Mouse (Mus musculus): ENCODE measurements around the gene Slc16a6.

The Slc16a6 gene

DNA sequence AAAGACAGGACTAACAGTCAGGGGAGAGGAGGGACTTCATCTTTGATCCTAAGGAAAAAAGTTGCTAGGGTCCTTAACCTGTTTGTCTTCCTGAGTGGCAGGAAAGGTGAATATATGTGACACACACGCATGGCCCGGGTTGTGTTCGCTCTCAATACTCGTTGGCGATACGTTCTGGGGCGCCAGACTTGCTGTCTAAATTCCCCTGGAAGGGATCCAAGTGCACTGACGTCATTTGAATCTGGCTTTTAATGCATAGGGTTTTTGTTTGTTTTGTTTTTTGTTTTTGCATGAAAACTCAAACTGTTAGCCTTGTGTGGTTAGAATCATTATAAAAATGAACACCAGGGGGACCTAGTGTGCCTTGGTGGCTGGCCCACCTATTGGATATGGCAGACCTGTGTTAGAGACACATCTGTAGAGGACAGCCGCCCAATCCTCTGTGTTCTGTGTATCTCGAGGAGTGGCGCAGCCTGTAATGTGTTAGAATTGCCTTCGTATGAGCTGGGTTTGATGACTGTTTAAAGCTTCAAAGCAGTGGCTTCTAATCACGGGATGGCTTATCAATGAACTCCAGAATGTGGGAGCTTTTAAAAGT, 27.9 kb downstream of the Slc16a6 start:
- peak; percentile 45 for DNase-seq (ENCODE audit: low read depth, low spot score)

DNA sequence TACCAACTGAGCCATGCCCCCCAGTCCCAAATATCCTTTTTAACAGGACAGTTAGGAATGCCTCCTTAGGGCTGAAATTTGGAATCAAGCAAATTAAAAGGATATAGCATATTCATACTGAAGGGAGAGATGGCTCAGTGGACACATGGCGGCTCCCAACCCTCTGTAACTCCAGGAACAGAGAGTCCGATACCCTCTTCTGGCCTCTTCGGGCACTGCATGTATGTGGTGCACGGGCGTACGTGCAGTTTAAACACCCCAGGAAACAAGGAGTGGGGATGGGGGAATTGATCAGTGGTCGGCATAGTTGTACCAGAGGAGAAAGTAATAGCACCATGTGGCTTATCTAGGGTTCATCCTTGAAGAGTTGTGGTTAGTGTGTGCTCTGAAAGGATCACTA, 28.8 kb downstream of the Slc16a6 start:
- no peak for DNase-seq (ENCODE audit: low read depth, low spot score)

DNA sequence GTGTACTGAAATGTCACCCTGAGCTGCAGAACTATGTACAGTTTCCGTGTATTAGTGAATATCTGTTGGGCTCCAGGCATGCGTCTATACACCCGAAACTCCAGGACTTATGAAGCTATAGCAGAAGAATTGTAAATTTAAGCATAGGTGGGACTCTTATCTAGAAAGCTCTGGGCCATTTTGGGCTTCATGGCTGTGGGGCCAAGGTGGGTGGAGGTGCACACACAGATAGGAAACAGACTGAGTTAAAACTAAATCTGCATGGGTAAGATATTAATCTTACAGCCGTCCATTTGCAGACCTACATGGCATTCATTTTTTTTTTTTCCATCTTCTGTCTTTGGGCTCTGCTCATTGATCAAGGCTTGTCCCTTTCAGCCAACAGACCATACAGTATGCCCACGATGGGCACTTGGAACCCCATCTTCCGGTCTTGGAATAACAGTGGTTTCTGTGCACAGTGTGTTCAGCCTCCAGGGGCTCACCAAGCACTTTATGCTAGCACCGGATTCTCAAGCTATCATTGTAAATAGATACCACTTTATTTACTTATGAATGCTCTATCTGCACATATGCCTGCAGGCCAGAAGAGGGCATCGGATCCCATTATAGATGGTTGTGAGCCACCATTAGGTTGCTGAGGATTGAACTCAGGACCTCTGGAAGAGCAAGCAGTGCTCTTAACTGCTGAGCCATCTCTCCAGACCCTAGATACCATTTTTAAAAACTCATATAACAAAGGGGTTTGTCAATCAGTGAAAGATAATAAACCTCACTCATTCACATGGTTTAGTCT, 29.7 kb downstream of the Slc16a6 start:
- DNase-seq (ENCODE audit: low read depth, low spot score) = no peak

DNA sequence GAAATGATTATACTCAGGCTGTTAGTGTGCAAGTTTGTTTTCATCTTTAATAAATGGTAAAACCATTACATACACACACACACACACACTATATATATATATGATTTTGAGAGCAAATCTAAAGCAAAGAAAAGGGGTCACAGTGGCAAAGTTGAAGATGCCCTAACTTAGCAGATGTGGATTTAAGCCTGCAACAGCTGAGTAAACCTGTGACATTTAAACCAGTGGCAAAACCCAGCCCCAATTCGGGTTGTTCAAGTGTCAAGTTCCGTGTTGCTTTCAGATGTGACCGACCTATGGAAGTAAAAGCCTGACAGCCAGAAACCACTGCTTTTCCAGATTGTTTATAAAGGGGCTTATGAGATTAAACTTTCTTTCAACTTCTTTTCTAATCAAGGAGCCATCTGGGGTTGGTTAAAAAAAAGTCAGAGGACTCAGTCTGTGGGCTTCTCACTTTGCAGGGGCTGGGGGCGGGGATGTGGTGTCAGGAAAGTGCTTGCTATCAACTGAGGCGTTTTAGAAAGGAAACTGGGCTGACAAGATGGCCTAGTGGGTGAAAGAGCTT, 31.1 kb downstream of the Slc16a6 start:
- DNase-seq (ENCODE audit: low read depth, low spot score) = no peak

DNA sequence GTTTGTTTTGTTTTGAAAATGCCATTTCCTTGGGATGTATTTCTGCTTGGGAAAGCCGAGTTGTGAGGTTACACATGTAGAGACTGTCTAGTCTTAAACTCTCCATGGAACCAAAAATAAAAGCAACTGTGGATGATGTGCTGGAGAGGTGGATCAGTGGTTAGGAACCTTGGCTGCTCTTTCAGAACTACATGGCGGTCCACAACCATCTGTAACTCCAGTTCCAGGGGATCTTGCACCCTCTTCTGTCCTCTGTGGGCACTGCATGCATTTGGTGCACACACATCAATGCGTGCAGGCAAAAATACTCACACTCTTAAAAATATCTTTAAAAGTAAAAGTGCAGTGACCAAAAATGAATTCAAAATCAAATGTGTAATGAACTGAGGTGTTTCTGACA, 32.3 kb downstream of the Slc16a6 start:
- no peak for DNase-seq (ENCODE audit: low read depth, low spot score)

DNA sequence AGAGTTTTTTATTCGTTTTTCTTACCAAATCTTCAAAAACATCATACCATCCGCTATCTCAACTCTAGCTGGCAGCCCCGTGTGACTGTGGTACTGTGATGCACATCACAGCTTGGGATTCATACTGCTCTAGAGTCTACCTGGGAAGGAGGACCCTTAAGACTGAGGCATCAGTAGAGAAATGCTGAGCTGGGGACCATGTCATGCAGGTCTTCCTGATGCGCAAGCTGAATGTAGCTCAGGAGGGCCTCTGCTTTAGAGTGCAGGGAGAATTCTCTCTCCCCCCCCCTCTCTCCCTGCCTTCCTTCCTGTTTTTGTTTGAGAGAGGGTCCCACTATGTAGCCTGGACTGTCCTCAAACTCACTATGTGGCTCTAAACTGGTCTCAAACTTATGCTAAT, 32.8 kb downstream of the Slc16a6 start:
- no peak for DNase-seq (ENCODE audit: low read depth, low spot score)

DNA sequence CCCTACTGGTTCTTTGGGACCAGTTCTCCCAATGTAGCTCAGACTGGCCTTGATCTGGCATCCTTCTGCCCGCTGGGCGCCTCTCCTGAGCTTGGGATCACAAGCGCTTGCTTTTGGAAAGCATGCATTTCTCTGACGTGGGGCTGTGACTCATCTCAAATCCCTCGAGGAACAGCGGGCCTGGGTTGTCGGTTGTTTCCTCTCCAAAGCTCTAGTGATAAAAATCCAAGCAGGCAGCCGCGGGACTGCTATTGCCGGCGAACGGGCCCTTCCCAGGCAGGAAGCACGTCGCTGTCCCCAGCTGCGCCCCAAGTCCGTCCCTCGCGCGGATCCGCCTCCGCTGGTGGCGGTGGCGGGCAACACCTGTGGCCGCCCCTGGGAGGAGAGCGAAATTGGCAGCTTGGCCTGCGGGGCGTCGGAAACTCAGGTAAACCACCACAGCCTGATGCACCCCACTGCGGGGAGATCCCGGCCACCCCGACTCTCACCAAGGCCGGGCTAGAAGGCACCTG, 33.5 kb downstream of the Slc16a6 start:
- DNase-seq (ENCODE audit: low read depth, low spot score) = no peak

DNA sequence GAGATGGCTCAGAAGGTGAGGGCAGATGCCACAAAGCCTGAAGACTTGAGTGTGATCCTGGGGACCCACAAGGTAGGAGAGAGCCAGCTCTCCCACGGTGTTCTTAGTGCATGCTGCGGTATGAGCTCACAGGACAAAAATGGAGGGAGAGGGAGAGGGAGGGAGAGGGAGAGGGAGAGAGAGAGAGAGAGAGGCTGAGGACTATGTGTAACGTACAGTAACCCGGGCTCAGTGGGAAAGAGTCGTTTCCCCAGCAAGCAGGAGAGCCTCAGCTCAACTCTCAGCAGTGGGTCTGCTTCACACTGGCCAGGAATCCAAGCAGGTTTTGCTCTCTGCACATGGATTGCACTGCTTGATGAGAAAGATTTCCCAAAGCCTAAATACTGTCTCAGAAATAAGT, 34.2 kb downstream of the Slc16a6 start:
- no peak for DNase-seq (ENCODE audit: low read depth, low spot score)

DNA sequence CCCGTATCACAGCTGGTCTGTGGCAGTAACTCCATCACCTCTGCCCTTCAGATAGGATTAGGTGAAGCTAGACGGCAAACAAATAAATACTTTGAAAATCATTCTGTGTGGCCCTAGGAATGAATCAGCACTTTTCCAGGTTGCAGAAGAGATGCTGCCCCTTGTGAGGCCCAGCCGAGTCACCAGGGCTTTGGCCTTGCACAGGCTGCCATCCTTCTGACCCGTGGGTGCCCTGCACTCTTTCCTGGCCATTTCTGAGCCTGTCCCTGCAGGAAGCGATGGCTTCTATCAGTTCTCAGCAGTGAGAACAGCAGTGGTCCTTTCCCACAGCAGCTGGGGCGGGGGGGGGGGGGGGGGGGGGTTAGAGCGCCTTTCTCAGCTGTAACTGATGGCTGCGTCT, 36.5 kb downstream of the Slc16a6 start:
- no peak for DNase-seq (ENCODE audit: low read depth, low spot score)

DNA sequence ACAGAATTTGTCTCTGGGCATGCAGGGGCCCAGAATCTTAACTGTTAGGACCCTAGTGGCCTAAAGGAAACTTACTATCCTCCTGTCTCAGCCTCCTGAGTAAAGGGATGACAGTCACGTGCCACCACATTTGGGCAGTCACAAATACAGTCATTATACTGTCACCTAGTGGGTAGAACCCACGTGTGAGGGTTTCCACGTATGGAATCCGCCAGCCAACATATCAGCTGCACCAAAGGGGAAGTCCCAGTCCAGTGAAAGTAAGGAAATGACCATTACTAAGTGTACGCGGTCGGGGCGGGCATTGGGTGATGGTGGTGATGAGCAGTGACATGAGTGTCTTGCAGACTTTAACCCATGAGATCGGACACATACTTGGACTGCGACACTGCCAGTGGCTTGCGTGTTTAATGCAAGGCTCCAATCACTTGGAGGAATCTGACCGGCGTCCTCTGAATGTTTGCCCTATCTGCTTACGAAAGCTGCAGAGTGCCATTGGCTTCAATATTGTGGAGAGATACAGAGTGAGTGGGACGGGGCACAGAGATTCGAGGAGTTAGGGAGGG, 39.1 kb downstream of the Slc16a6 start:
- no peak for DNase-seq (ENCODE audit: low read depth, low spot score)

DNA sequence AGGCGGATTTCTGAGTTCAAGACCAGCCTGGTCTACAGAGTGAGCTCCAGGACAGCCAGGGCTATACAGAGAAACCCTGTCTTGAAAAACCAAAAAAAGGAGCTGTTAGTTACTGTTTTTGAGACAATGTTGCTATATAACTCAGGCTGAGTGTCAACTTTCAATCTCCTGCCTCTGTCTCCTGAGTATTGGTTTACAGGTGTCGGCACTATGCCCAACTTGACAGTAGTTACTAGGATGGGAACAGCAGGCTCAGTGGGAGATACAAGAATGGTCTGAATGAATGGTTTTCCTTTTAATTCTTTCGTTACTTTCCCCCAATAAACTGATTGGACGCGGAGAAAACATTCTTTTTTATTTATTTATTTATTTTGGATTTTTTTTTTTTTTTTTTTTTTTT, 46.0 kb downstream of the Slc16a6 start:
- no peak for DNase-seq (ENCODE audit: low read depth, low spot score)

DNA sequence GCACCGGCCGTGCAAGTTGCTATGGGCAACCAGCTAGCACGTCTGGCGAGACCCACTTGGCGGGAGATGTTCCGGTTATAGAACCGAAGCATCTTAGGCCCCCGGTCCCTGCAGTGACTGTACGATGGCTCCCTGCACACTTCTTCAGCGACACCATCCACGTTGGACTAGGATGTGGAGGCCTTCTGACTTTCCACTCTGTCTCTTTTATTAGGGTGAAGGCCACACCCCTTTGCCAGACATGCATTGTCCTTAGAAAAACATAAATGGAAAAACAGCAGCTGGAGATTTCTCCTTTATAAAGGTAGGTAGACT, 47.2 kb downstream of the Slc16a6 start:
- DNase-seq (ENCODE audit: low read depth, low spot score) = no peak

DNA sequence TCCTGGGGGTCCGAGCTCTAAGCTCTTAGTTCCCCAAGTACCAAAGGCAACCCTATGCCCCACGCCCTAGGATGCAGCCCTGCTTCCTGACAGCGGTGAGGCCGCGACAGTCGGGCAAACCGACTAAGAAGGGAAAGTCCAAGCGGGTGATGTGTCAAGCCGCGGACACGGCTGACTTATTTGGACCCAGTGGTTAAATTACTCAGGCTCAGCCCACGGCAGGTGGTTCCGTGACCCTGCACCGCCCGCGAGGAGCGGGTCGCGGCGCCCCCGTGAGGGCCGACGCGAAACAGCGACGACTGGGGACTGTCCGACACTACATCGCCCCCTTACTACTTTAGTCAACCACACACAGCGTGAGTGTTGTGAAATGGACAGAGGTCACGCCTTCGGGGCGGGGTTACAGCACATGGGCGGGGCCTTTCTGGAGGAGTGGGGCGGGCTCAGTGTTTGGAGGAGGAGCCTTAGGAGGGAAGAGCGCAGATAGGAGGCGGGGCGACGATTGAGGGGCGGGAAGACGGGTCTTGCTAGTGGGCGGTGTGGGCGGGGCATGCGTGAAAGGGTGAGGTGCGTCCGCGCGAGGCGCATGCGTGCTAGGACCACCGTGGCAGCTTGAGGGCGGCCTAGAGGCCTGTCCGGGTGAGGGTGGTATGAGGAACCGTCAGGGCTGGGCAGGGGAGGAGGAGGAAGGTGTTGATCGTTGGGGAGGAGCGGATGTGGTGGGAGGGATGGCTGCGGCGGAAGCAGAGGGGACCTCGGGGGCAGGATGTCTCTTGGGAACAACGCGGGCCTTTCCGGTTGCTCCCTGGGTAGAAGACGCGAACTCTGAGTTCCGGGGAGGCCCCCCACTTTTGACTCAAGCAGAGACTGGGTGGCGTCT, 47.8 kb downstream of the Slc16a6 start, which contains the start of gene Amz2:
Gene Amz2 (plus strand): TSS at position 555 of the 880 bp plus-strand sequence.
- peak; percentile 100 for DNase-seq (ENCODE audit: low read depth, low spot score)

DNA sequence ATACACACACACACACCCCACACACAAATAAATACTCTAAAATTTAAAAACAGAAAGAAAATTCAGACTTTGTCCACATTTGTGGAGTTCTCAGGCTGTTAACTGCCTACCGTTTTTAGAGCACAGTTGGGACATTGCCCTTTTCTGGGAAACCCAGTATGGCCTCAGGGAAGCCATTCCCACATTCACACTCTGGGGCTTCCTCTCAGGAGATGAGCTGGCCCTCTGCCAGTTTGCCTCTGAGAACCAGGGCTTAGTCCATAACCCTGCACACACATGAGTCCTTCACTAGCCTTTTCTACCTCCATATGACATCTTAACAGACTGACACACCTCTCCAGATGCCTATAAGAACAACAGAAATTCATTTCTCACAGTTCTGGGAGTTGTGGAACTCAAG, 50.1 kb downstream of the Slc16a6 start:
- DNase-seq (ENCODE audit: low read depth, low spot score) = no peak

DNA sequence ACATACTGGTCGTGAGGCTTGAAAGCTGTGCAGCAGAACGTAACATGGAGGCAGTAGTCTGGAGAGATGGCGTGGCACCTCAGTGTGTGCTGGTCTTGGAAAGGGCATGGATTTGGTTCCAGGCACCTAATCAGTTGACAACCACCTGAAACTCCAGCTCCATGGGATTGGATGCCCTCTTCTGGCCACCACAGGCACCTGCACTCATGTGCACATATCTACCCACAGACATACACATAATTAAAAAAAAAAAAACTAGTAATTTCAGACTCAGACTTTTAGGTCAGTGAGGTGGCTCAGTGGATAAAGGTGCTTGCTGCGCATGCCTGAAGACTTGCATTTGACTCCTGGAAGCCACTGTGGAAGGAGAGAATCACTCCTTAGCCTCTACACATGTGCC, 51.1 kb downstream of the Slc16a6 start:
- no peak for DNase-seq (ENCODE audit: low read depth, low spot score)

DNA sequence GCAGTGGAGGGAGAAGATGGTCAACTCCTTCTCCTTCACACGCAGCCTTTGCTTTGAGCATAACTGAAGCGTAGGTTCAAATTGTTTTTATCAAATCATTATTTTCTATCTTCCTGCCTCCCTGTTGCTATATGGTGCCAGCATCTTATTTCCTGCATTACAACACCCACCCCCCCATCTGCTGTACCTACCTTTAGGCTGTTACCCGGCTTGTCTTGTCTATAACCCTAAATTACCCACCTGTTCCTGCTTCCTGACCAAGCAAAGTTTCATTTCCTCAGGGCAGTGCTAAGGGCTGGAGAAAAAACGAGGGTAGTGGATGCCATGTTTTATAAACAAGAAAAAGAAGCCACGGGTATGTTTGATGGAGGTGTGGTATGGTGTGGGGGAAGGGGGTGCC, 52.2 kb downstream of the Slc16a6 start:
- DNase-seq (ENCODE audit: low read depth, low spot score) = no peak

DNA sequence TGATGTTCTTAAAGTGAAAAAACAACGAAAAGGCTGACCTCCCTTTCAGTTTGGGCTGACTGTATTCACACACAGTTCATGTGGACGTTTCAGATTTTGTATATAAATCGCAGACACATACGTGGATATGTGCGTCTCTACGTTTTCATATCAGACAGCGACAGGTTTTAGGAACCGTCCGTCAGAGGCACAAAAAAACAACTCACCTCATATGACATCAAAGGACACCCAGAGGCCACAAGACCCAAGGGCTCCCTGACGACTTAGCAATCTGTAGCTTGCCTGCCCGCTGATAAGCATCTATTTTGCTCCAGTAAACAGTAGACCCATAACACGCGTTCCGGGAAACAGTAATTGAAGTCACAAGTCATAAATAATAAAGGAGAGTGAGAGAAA, 52.8 kb downstream of the Slc16a6 start:
- DNase-seq (ENCODE audit: low read depth, low spot score) = no peak

DNA sequence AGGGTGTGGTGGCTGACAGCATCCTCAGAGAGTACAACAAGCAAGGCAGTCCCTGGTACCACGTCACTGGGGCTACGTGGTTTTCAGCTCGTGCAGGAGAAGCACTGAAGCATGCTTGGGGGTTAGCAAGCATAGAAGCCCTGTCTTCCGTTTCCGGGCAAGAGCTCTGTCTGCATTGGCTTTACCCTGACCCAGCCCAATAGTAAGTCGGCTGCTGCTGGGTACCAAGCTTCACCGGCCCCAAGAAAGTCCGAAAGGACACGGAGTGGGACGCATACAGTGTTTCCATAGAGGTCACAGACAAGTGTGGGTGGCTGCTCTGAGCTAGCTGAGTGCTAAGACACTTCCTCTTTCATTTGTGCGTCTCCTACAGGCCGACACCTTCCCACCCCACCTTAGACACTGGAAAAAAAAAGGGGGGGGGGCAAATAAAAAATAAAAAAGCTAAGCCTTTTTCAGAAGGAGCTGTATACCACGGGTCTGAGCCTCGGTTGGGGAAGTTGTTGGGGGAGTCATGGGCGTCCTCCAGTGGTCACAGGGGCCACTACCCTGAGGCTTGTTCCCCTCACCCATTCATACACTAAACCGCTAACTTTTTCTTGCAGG, 53.3 kb downstream of the Slc16a6 start:
- no peak for DNase-seq (ENCODE audit: low read depth, low spot score)

DNA sequence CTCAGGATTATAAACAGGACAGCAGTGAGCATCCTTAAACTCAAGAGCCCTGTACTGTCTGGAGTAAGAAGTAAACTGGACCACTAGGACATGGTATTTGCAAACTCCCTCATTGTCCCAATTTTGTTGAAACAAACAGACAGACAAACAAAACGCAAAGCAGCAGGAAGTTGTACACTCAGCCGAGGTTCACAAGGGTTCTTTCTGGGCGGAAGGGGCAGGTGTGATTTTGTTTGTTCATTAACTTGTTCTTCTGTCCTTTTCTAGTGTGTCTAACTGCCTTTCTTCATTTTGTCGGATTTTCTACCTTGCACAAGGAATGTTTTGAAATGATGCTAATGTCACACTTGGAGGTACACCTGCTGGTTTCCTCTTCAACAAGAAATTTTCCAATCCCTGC, 53.9 kb downstream of the Slc16a6 start:
- DNase-seq (ENCODE audit: low read depth, low spot score) = no peak

DNA sequence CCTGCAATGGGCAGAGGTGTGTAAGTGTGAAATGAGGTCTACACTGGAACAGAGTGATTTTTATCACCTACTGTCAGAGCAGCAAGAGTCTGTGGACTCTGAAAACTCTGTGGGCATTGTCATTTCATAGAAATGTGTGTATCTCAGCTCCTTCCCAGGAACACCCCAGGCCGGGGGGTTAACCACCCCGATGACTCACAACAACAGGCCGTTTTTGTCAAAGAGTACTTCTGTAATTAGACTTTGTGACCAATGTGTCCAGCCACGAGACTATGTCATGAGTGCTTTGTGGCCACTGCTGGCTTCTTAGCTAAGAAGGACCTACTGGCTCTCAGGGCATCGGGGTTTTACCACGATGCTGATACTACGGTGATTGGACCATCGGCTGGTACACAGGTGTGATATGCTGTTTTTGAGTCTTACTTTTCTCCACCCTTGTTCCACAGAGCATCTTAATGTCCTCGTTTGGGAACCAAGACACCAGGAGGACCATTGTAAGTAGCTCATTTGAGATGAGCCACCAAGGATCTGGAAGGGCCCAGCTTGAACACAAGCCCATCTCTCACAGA, 55.8 kb downstream of the Slc16a6 start:
- no peak for DNase-seq (ENCODE audit: low read depth, low spot score)
